Mouse (Mus musculus): ENCODE data around the gene Stk24.

- TF ChIP-seq CTCF (IDR thresholded peaks at IDR 0.05) (no peak), POLR2A (IDR thresholded peaks at IDR 0.05; ENCODE audit: insufficient read depth, low read depth, low read length) (no peak), EP300 (IDR thresholded peaks at IDR 0.05; ENCODE audit: insufficient read depth, low read depth, low read length) (no peak)
Measured at GRCm38 (mm10) chr14:121280601-121281335, 99.0 kb downstream of the Stk24 start.
